Mouse (Mus musculus) ZHBTc4 (cell line): ENCODE data around the gene Slc10a1.
"Not testable (repeated sequence)": the region's sequence is repeated elsewhere in the genome, so short reads cannot be mapped to it uniquely, and the experiment has no call there.

ENCODE experiments used
- DNase-seq: peaks from one replicate; pipeline ENCODE4 v3.0.0-alpha.2; 2011; ENCODE audit warnings: low read depth, low spot score

Slc10a1 gene

DNA sequence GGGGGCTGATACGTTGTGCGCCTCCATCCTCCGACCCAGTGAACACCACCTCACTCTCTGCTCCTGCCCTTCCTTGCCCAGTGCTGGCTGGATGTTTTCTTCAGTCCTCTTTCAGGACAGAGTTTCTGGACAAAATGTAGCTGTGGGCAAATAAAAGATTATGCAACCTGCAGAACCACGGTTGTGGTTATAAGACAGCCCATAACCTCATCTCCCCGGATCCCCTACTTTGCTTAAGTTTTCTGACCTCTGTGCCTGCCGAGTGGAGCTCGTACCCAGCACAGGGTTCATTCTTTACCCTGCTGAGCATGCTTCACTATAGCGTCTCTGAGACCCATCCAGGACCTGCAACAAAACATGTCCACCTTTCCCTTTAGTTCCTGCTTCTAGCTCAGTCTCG lies 587 bp downstream of the Slc10a1 start:
- DNase-seq: no peak

DNA sequence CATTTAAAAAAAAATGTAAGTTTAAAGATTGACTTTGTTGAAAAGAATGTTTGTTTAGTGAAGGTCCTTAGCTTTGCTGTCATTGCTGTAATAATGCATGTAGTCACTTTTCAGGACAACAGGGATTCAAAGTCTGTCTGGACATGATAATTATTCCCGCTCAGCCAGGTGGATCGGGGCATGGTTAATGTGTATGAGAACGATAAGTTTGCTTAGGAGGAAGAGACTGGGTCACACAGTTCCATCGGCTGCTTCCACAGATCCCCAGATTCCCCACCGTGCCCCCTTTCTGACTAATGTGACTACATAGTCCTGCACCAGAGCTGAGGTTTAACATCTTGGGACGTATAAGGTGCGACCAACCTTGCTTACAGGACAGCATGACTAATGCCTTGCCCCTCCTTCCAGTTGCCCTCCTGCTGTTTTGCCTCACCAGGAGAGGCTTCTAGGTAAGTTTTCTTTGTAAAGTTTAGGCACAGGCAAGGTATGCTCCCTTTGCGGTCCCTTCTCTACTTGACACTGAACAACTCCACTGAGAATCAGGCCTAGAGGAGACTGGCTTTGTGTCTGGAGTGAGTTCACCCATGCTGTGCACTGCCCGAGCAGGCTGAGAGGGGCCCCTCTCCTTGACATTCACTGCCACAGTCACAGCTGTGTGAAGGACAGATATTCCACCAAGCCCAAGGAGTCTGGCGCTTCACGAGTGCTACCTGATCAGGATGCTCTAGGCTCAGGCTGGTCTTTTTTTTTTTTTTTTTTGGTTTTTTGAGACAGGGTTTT lies 2.3 kb downstream of the Slc10a1 start:
- DNase-seq: peak; percentile 32

DNA sequence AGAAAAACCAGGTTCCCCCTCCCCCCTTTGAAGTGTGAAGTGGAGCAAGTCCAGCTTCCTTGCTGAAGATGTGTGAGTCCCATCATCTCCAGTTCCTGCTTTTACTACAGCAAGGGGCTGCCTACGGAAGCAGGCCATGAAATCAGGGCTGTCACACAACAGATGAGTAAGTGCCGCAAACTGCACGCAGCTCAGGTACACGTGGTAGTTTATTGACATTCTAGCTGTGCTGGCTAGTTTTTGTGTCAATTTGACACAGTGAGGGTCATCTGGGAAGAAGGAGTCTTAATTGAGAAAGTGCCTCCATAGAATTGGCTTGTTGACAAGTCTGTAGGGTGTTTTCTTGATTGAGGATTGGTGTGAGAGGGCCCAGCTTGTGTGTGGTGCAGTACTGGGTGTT lies 5.9 kb downstream of the Slc10a1 start:
- DNase-seq: no peak

DNA sequence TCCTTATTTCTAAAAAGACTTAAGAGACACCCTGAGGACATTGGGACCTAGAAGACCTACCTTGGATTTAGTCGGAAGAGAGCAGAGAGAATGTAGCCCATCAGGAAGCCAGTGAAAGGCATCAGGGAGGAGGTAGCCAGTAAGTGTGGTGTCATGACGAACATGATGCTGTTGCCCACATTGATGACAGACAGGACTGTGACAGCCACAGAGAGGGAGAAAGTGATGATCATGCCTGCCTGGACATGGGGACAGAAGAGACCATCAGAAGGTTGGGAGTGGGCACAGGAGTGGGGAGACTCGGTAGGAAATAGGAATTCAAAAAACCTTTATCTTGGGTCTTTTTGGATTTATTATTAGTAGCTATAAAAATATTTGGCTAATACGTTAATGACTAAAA lies 10.5 kb downstream of the Slc10a1 start:
- no peak for DNase-seq

DNA sequence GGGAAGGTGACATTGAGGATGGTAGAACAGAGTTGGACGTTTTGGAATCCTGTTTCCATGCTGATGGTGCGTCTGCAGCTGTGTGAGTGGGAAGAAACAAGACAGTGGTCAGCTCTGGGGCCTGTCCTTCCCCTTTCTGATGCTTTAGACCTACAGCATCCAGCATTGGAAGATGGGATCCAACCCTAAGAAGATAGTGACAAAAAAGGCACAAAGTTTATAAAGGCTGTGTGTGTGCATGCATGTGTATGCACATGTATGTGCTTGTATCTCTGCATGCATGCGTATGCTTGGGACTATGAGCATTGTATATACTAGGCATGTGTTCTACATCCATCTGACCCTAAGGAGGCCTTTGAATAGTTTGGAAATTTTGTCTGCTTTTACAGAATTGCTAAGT lies 12.5 kb downstream of the Slc10a1 start:
- no peak for DNase-seq

DNA sequence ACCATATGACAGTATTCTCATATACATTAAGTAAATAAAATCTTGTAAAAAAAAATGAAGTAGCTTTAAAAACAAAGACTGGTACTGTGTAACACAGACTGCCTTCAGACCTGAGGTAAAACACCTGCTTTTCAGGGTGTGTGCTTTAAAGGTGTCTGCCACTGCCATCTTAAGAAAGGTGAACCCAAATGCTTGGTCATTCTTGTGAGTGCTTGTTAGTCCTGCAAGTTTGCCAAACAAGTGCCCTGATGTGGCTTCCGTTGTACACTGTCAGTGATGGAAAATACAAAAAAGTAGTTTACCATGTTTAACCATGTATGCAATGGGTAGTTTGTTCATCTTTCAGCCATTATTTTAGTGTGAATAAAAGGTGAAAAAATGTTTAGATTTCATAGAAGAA lies 16.0 kb downstream of the Slc10a1 start:
- peak; percentile 44 for DNase-seq

DNA sequence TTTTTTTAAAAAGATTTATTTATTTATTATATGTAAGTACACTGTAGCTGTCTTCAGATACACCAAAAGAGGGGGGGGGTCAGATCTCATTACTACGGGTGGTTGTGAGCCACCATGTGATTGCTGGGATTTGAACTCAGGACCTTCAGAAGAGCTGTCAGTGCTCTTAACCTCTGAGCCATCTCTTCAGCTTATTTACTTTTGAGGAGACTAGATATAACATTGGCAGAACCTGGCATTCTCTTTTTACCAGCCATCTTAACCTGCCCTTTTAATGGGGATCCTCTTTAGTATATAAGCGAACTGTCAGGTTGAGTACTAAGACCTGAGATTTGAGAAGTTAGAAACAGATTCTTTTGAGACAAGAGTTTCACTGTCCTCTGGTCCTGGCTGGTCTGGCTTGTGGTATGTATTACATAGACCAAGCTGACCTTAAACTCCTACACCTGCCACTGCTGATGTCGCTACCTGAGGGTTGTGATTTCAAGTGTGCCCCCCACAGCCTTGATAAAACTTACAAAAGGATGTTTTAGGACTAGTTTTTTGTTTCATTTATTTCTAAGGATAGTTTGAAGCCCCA lies 16.8 kb downstream of the Slc10a1 start:
- DNase-seq: peak; percentile 37

DNA sequence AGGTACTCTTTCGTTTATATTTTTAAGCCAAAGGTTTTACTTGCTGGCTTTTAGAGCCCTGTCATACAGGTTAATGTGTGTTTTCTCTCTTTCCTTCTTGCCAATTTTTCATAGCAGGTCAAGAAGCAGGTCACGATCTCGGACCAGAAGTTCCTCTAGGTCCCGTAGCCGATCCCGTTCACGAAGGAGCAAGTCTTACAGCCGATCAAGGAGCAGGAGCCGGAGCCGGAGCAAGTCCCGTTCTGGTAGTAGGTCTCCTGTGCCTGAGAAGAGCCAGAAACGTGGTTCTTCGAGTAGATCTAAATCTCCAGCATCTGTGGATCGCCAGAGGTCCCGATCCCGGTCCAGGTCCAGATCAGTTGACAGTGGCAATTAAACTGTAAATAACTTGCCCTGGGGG lies 18.9 kb downstream of the Slc10a1 start:
- peak; percentile 42 for DNase-seq

DNA sequence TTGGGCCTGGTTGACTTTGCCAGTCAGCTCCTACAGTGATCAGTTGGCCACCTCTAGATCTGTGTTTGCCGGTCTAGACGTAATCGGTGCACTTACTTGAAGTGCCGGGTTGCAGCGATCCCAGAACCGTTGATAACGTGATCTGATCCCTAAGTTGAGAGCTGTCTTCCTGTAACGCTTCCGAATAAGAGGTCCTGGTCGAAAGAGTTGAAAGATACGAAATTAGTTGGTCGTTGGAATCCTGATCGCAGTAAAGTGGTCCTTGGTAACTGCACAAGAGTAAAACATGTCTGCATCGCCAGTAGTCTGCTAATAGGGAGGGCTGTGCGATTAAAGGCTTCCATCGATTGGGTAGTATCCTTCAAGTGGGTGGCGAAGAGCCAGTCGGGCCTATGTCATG lies 20.3 kb downstream of the Slc10a1 start:
- peak; percentile 59 for DNase-seq

DNA sequence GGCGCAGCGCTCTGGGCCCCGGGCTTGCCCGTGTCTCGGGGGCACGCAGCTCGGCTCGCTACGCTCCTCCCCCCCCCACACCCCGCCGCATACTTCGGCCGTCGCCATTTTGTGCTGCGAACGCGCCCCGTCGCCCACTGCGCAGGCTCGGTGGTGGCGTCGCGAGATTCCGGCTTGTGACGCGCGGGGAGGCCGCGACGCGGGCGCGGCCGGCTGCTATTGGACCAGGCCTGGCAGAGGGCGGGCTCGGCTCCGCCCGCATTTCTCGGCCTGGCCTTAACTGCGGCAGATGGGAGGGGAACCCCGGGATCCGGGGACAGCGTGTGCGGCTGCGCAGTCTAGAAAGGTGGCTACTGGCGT lies 22.5 kb downstream of the Slc10a1 start:
- peak; percentile 99 for DNase-seq

DNA sequence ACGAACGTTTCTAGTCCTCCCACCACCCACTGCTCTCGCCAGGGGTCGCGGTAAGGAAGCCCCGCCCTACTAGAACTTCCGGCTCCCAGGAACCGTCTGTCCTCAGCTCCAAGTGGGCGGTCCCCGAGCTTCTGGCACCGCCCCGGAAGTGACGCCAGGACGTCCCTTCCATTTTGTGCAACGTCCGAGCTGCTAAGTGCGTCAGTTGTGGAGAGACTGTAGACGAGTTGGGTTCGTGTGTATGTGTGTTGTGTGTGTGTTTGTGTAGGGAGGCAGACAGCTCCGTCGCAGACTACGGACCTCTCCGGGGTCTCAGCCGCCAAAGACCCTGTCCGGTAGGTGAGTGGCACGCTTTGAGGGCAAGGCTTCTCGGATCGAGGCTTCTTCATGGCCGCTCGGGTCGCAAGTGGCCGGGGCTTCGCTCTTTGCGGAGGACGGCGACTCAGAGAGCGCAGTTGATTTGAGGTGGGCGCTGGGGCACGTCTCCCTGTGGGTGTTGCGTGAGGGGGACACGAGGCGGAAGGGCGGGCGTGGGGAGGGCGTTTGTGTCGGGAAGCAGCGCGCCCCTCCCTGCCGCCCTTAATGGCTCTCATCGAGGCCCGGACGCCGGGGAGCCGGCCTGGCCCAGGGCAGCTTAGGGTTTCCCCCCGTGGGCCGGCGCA lies 23.0 kb downstream of the Slc10a1 start, which contains the start of gene Srsf5:
TSS of gene Srsf5 (plus strand) at position 171 of the 662 bp plus-strand sequence.
- DNase-seq: peak; percentile 98

DNA sequence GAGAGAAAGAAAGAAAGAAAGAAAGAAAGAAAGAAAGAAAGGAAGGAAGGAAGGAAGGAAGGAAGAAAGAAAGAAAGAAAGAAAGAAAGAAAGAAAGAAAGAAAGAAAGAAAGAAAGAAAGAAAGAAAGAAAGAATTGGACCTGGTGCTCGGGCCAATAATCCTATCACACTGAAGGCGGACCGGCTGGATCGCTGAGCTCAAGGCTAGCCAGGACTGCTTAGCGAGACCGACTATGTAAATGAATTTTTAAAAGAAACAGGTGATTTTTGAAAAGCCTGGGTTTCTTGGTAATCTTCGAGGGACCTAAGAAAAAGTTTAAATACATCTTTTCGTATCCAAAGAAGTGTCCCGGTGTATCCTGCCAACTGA lies 23.6 kb downstream of the Slc10a1 start:
- DNase-seq: not testable (repeated sequence)

DNA sequence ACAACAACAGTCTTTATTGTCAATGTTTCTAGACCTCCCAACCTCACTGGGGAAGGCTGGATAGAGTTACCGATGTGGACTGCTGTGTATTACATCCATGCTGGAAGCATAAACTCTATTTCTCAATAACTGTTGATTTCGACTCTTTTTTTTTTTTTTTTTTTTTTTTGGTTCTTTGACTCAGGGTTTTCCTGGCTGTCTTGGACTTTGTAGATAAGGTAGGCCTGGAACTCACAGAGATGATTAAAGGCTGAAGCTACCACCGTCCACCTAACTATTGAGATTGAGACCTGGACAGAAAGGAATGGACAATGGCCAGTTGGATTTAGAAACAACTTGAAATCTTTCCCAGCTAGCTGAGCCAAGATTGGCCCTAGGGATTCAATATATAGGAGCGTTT lies 24.3 kb downstream of the Slc10a1 start:
- DNase-seq: no peak

DNA sequence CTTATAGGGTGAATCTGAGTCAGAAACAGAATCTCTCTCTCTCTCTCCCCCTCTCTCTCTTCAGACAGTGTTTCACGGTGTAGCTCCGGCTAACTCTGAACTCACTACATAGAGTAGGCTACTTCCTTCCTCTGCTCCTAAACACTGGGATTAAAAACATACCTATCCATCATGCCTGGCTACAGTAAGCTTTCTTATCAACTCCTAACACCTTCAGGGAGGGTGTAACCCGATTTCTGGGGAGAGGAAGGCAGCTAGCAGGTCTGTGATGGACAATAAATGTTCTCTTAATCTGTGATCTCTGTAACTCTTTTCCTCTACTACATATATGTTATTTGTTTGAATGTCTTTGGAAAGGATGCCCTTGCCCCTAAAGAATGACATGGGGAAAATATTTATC lies 25.1 kb downstream of the Slc10a1 start:
- DNase-seq: no peak

DNA sequence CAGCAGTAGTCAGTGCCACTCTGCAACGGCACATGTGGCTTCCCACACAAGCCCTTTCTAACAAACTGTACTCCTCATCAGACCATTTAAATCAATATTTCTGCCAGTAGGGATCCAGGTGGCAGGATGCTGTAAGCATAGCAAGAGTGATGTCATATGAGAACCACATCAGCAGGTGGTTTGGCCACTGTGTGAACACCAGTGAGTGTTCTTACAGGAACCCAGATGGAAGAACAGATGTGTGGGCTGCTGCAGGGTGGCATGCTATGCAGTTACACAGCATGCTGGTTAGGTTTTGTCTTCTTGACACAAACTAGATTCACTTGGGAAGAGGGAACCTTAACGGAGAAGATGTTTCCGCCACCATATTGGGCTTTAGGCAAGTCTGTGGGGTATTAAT lies 26.6 kb downstream of the Slc10a1 start:
- no peak for DNase-seq

DNA sequence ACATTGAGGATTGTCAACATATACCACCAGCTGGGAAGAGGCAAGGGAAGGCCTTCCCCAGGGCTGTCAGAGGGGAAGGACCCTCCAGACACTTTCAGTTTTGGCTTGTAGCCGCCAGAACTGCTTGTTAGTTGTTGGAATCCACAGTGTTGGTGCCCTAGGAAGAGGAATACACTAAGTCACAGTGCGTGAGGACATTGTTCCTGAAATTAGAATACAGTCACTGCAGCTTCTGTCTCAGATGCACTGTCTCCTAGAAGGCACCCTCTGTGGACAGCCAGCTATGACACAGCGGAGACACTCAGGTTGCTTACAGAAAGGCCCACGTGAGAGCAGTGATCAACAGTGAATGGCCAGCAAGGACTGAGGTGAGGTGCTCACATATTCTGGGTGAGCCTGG lies 29.3 kb downstream of the Slc10a1 start:
- DNase-seq: no peak

DNA sequence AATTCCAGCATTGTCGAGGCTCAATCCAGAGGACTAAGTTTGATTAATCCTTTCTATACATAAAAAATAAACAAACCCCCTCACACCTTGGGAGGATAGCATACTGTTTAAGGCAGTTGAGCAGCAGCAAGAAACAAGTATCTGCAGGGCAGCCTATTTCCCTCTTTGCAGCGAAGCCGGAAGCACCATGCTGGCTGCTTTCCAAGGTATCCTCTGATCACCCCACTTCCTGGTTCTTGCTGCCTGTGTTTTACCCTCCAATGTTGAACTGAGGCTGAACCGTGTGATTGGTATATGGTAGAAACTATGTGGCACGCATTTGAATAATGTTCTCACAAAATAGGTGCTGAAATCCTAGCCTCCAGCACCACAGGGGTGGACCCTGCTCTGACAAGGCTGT lies 29.9 kb downstream of the Slc10a1 start:
- no peak for DNase-seq

DNA sequence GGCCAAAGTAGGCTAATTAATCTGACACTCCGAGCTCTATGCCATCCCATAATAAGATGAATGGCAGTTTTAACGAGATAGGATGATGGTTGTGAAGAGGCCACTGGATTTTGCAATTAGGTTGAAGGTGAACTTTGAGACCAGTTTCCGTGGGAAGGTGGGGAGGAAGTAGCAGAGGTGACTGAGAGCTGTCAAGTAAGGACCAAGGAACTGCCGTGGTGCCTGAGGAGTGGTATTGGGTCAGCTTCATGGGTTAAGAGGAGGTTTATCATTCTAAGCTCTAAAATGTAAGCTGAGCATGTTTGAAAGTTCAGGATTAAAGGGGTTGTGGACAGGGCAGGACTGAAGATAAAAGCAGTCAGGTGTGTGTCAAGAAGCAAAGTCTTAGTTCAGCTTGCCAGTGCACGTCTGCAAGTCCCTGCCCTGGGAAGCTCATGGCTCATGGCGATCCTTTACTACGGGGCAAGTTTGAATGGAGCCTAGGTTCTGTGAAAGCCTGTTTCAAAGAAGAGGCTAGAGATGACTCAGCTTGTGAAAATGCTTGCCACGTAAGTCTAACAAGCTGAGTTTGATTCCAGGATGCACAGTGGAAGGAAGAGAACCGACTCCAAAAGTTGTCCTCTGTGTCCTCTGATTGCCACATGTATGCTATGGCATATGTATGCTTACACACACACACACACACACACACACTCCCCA lies 31.0 kb downstream of the Slc10a1 start:
- DNase-seq: no peak

DNA sequence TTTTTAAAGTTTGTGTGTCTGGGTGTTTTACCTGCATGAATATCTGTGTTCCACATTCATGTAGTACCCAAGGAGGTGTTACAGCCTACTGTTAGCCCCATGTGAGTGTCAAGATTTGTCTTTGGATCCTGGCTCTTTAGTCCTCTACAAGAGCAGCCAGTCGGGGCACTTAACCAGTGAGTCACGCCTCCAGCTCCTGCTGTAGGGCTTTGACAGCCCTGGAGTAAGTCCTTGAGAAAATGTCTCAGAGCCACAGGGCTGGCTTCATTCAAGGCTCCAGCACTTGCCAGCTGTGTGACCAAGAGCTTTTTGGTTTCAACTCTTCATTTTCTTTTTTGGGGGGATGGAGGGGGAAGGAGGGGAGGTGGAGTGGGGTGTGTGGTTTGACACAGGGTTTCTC lies 31.8 kb downstream of the Slc10a1 start:
- DNase-seq: no peak

DNA sequence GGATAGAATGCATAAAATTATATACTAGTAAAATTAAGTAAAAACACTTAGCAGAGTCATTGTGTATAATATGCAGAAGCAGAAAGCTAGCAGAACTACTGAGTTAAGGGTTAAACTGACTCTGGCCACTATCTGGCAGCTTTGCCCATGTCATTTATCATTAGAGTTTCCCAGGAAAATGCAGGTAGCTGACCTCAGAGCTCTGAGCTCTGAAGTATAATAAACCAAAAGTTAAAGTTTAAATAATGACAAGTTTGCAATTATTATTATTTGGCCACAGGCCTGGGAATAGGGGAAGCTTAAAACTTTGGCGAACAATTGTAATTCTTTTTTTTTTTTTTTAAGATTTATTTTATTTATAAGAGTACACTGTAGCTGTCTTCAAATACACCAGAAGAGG lies 35.6 kb downstream of the Slc10a1 start:
- no peak for DNase-seq

DNA sequence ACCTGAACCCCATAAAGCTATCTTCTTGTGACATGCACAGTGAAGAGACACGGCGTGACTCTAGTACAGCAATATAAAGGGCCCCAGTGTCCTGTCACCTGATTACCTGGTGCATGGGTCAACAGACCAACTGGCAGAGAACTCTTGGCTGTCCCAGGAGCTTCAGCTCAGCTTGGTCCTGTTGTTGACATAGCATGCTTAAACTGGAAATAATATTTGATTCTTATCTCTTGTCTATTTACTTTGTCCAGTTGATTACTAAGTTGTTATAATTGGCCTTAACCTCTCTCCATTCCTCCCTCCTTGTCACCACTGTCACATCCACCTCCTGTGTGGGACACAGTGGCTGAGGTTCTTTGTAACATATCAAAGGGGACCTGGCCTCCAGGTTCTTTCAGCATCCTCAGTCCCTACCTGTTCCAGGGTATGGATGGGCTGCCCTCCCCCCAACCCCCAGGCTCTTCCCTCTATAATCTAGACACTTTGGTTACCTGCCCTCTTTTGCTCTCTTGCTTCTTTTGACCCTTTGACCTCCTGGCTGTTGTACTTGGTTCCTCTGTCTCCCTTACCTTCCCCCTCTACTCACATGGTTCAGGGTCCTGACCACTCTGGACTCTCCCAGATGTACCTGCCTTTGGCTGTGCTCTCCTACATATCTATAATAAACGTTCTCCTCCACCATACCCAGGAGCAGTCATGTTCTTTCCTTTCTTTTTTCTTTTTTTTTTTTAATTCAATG lies 36.9 kb downstream of the Slc10a1 start:
- DNase-seq: no peak

DNA sequence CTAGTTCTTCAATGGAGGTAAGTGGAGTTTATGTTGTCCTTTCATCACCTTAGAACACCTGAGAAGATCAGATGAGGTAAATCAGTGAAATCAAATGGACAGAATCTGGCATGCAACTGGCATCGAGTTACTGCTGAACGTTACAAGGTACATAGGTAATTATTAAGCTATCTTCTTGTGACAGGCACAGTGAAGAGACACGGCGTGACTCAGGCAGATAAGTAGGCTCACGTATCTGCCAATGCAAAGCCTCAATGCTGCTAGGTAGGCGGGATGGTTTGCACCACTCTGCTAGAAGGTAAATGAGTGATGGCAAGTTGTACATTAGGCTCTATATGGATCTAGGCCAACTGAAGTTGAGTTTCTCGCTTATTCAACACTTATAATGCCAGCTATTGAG lies 38.4 kb downstream of the Slc10a1 start:
- DNase-seq: no peak
